Mouse (Mus musculus) cerebellum, adult 8-10 months (tissue): ENCODE measurements around the gene Lmbr1l.

Experiments
- DNase-seq: peaks from one replicate; pipeline ENCODE4 v3.0.0; 2022

The Lmbr1l gene

GRCm38 (mm10) chr15:98867321-98867720, 50.7 kb downstream of the Lmbr1l start:
- DNase-seq, result no peak

GRCm38 (mm10) chr15:98866501-98866900, 51.5 kb downstream of the Lmbr1l start:
- no peak for DNase-seq

GRCm38 (mm10) chr15:98865771-98866170, 52.3 kb downstream of the Lmbr1l start:
- DNase-seq, result no peak

GRCm38 (mm10) chr15:98864951-98865350, 53.1 kb downstream of the Lmbr1l start:
- no peak for DNase-seq

- no peak for DNase-seq
Observed at GRCm38 (mm10) chr15:98863451-98863958, 54.5 kb downstream of the Lmbr1l start.

- no peak for DNase-seq
Observed at GRCm38 (mm10) chr15:98861701-98862410, 56.2 kb downstream of the Lmbr1l start.

- no peak for DNase-seq
Observed at GRCm38 (mm10) chr15:98860921-98861320, 57.1 kb downstream of the Lmbr1l start.

GRCm38 (mm10) chr15:98859319-98860043, 58.5 kb downstream of the Lmbr1l start:
- DNase-seq, result no peak

- no peak for DNase-seq
Observed at GRCm38 (mm10) chr15:98854214-98854613, 63.8 kb downstream of the Lmbr1l start.
